Mouse (Mus musculus) embryonic fibroblast, embryonic 13.5 days (primary cell): ENCODE data around the gene Gsdme.

Experiments
- CTCF ChIP-seq: IDR thresholded peaks from 2 replicates; pipeline ENCODE4 v1.5.1; 2011; ENCODE audit warnings: mild to moderate bottlenecking, control low read depth, low read length, moderate library complexity, borderline replicate concordance; ENCODE audit not compliant: insufficient read depth
- POLR2A ChIP-seq: IDR thresholded peaks from 2 replicates; pipeline ENCODE4 v1.6.1; 2011; ENCODE audit warnings: low read depth, mild to moderate bottlenecking, control low read depth, low read length, moderate library complexity

DNA sequence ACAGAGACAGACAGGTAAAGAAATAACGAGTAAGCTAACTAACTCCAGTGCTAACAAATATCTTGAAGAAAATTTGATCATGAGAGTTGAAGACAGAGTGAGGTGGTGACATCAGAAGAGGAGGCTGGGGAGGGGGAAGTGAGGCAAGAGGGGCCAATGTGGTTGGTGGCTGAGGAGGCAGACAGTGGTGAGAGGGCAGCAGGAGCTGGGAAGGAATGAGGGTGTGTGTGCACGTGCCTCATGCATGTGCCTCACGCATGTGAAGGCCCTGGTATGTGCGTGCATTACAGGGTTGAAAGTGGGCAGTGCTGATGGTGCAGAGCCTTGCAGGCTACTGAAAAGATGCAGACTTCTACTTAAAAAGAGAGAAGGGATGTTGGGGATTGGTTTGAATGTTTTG lies 43.0 kb upstream of the Gsdme start:
- TF ChIP-seq CTCF (no peak), POLR2A (no peak)
